Mouse (Mus musculus): ENCODE measurements at regions not wholly inside any gene's neighbourhood (a gene's known extent, or its start where the extent isn't known, plus 50 kb on each side); places are given as distances from the start of the nearest gene placed in this dataset.

DNA sequence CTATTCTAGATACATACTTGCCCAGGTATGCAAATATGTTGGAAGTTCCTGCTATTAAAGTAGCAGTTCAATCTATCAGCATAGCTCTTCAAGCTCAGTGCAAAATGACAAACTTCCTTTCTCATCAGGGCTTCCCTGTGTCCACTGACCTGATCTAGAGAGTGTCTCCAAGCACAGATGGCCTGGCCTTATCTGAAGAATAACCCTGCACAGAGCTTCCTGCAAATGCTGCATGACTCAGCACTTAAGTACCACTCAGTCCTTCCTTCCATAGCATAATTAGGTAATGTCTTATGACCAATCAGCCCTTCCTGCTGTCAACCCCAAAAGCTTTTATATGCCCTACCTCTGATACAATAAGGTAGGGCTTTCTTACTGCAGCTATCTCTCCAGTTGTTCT lies 644.6 kb downstream of the Tmem182 start:
- no peak for TF ChIP-seq POLR2A (IDR thresholded peaks at IDR 0.05; ENCODE audit: extremely low read depth, insufficient read depth, low read length)
- TF ChIP-seq CTCF (IDR thresholded peaks at IDR 0.05; ENCODE audit: low read depth, low read length): no peak

Data from liver, adult 2 months (tissue).